Mouse (Mus musculus) fat pad, adult 2 months (tissue): ENCODE data around the gene Itga2b.
"Not testable (repeated sequence)": the region's sequence is repeated elsewhere in the genome, so short reads cannot be mapped to it uniquely, and the experiment has no call there.

ENCODE experiments used
- DNase-seq: peaks from one replicate; pipeline ENCODE4 v3.0.0-alpha.2; 2011; ENCODE audit warnings: low read depth, low spot score; ENCODE audit errors: extremely low read depth

The Itga2b gene

GRCm38 (mm10) chr11:102415034-102415802, 54.7 kb downstream of the Itga2b start:
- DNase-seq = no peak

GRCm38 (mm10) chr11:102413059-102413458, 56.9 kb downstream of the Itga2b start:
- DNase-seq = no peak

- DNase-seq = no peak
These were observed 58.2 kb downstream of the Itga2b start for GRCm38 (mm10) chr11:102411704-102412103.

GRCm38 (mm10) chr11:102411061-102411460, 58.9 kb downstream of the Itga2b start:
- no peak for DNase-seq

- DNase-seq = not testable (repeated sequence)
These were observed 59.6 kb downstream of the Itga2b start for GRCm38 (mm10) chr11:102410345-102410744.

GRCm38 (mm10) chr11:102409795-102410330, 60.1 kb downstream of the Itga2b start:
- DNase-seq = no peak

GRCm38 (mm10) chr11:102408888-102409794, 60.8 kb downstream of the Itga2b start:
- DNase-seq = no peak

- peak; percentile 87 for DNase-seq
These were observed 61.5 kb downstream of the Itga2b start for GRCm38 (mm10) chr11:102408344-102408876.

- no peak for DNase-seq
These were observed 62.1 kb downstream of the Itga2b start, which contains the start of gene Slc25a39 for GRCm38 (mm10) chr11:102407834-102408215. Gene Slc25a39, minus strand, starts transcription at chr11:102407946.

GRCm38 (mm10) chr11:102406900-102407833, 62.8 kb downstream of the Itga2b start:
- DNase-seq = no peak

GRCm38 (mm10) chr11:102406401-102406800, 63.5 kb downstream of the Itga2b start:
- no peak for DNase-seq

- DNase-seq = no peak
These were observed 64.2 kb downstream of the Itga2b start for GRCm38 (mm10) chr11:102405544-102406285.

- DNase-seq = no peak
These were observed 65.5 kb downstream of the Itga2b start for GRCm38 (mm10) chr11:102404161-102405010.

- DNase-seq = no peak
These were observed 66.3 kb downstream of the Itga2b start for GRCm38 (mm10) chr11:102403657-102404056.
